Mouse (Mus musculus) megakaryocyte-erythroid progenitor cell, adult 5 weeks (primary cell): Measurements from ENCODE around the gene Slc37a2. TPM values are rescaled to one million over a fixed set of nuclear protein-coding genes. Genes with fewer than 3 reads are reported as not detected.

Source experiments
- polyA plus RNA-seq: library from polyadenylated mRNA; stranded (reverse); fragments of >175 nt; gene quantifications from 2 replicates; pipeline ENCODE4 v1.2.3, GENCODE M21; 2012

Slc37a2 gene
- polyA plus RNA-seq = 0.04 and 0.12 TPM in 2 replicates

DNA sequence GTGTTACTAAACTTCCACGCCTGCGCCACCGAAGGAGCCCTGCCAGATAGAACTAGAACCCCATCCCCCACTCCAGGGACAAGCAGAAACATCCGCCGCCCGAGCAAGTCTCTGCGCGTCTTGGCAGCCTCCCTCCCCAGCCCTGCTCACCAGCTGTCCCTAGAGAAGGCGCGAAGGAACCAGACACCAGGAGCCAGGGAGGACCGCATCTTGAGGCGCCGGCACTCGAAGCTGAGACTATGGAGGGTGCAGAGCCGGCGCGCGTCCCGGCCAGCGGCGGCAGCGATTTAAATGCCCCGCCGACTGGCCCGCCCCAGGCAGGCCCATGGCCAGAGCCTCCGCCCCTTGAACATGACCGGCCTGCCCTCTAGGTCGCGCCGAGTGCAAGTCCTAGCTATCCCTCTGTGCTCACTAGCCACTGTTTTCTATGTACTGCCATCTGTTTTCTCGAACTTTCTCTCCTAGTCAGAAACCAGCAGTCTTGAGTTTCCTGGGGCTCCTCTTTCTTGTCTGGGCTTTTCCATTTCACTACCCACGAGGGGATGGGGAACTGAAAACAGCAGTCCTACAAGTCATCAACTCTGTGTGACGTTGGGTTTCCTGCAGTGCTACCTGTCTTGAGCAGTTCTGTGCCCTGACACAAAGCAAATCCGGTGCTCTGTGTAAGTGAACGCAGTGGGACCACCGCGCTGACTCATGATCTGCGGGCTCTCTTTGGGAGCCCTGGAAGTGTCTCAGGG, at the start of gene Slc37a2:
TSS of gene Slc37a2 (minus strand) at position 590 of the 740 bp plus-strand sequence.

DNA sequence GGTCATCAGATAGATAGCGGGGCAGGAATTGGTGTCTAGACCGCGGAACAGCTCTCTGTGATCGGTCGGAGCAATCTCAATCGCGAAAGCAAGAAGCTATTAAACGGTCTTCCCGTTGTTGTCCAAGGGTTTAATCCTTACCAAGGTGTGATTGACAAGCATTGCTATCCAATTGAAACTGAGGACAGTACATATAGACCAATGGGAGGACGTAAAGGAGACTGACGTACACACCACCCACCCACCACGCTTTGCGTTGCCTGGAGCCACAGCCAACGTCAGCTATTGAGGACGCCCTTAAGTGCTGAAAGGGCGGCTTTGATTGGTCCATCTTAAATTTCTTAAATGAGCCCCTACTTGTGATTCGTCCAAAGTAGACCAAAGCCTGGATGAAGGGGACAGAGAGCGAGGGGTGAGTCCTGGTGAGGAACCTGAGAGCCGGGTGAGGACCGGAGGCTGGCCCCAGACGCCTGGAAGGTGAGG, 47.6 kb downstream of the Slc37a2 start, which contains the start of gene Tmem218:
TSS of gene Tmem218 (plus strand) at position 295 of the 483 bp plus-strand sequence.

Other genes starting within 250 kb of the Slc37a2 start
- 0.35 and 0.65 TPM in 2 replicates for gene Pknox2, start 108.3 kb downstream of the Slc37a2 start, polyA plus RNA-seq
- 0.33 and 0.53 TPM in 2 replicates for gene Tmem218, start 47.5 kb downstream of the Slc37a2 start, polyA plus RNA-seq
- 8.4 and 13.5 TPM in 2 replicates for gene Ccdc15, start 92.7 kb upstream of the Slc37a2 start, polyA plus RNA-seq
- 0.03 TPM in 1 of 2 replicates, not detected in the other for gene Hepacam, start 111.6 kb upstream of the Slc37a2 start, polyA plus RNA-seq
- 1.9 and 3.5 TPM in 2 replicates for gene Robo4, start 146.2 kb upstream of the Slc37a2 start, polyA plus RNA-seq
- 37.2 and 53.8 TPM in 2 replicates for gene Robo3, start 177.5 kb upstream of the Slc37a2 start, polyA plus RNA-seq
- gene Msantd2, start 233.6 kb upstream of the Slc37a2 start, polyA plus RNA-seq = 17.6 TPM in 2 replicates